Mouse (Mus musculus): ENCODE results near the gene Zbtb1.

DNA sequence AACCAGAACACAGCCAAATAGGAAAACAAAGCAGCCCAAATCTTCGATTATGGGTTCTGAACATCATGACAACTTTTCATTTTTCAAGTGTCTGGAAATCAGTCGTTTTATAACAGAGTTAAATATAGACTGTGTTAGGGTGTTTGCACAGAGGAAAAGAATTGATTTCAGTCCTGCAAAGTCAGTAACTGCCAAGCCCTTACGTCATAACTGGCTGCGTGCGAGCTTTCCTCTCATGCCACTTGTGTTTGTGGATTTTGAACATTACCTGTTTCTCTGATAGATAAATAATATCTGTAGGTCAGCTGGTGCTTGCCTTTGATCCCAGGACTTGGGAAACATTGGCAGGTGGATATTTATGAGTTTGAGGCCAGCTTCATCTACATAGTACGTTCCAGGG, 61.4 kb downstream of the Zbtb1 start:
- no peak for TF ChIP-seq CTCF (IDR thresholded peaks at IDR 0.05; ENCODE audit: low read depth, low read length)
- no peak for TF ChIP-seq TAL1 (conservative IDR thresholded peaks at IDR 0.05; ENCODE audit: low read depth, low read length)
- no peak for TF ChIP-seq GATA1 (IDR thresholded peaks at IDR 0.05; ENCODE audit: borderline replicate concordance, low read length)
